Mouse (Mus musculus): ENCODE results near the gene Lrrc32. TPM values are rescaled to one million over a fixed set of nuclear protein-coding genes. Genes with fewer than 3 reads are reported as not detected.

The Lrrc32 gene
- polyA plus RNA-seq, 1 experiment, result 1.0 TPM

DNA sequence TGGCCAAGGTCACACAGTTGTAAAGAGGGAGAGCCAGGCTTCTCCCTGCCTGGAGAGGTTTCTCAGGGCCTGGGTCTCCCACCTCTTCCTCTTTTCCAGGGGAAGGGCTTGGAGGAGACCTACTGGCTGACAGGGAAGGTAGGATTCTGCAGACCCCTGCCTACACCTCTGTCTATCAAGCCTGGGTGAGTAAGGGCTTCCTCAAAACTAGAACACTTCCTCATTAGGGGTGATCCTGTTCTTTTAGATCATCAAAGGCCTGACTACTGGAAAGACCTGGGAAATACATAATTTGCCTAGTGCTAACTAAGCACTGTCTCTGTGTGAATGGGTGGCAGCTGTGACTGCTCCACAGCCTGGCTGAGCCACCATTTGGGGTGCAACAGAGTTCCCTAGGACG lies 14.5 kb upstream of the Lrrc32 start:
- Histone ChIP-seq H3K4me1 (ENCODE audit: control insufficient read depth, insufficient read depth, low read length) (peaks cover 5% of the 10 kb centered on the region; the same call in 1 of the 2 replicates), H3K4me3 (ENCODE audit: insufficient read depth, low read length) (no peak overlapping the region), H3K27ac (ENCODE audit: insufficient read depth, low read depth, low read length) (no peak overlapping the region)
- no peak for TF ChIP-seq CTCF (IDR thresholded peaks at IDR 0.05; ENCODE audit: low read depth, low read length)
- no peak for TF ChIP-seq POLR2A (IDR thresholded peaks at IDR 0.05; ENCODE audit: borderline replicate concordance, low read depth, low read length)

DNA sequence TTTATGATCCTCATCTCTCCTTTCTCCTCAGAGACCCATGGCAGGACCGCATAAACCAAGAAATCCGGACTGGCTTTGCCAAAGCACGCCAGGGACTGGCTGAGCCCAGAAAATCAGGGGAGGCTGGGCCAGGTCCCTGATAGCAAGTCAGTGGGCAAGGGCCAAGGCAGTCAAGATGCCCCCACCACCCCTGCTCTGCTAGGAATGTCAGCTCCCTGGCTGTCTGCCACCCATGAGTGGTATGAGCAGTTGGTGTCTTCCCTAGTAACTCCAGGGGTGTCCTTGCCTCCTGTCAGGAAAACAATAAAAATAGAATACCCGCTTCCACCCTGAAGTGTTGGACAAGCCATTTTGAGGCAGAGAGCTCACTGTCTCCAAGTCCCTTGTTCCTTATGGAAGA lies 11.9 kb upstream of the Lrrc32 start:
- H3K27ac ChIP-seq (ENCODE audit: insufficient read depth, low read depth, low read length), result no peak overlapping the region
- no peak overlapping the region for H3K4me3 ChIP-seq (ENCODE audit: insufficient read depth, low read length)
- peaks cover 5% of the 10 kb centered on the region; the same call in 1 of the 2 replicates for H3K4me1 ChIP-seq (ENCODE audit: control insufficient read depth, insufficient read depth, low read length)
- TF ChIP-seq POLR2A (IDR thresholded peaks at IDR 0.05; ENCODE audit: borderline replicate concordance, low read depth, low read length) (no peak), CTCF (IDR thresholded peaks at IDR 0.05; ENCODE audit: low read depth, low read length) (no peak)

DNA sequence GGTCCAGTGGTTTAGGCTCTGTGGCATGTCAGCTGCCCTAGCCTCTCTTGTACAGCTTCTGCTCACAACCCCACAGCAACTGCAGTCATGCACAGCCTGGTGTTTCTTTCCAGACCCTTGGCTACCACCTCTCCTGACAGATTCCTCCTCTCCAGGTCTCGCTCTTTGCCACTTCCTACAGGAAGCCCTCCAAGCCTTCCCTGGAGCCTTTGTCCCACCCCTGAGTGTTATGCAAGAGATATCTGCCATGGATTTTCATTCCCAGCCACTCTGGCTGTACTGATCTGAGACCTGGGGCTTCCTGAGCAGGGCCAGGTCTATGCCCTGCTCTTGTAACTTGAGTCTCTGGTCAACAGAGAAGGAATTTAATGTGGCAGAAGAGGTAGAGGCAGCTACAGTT lies 8.6 kb upstream of the Lrrc32 start:
- TF ChIP-seq POLR2A (IDR thresholded peaks at IDR 0.05; ENCODE audit: borderline replicate concordance, low read depth, low read length), result no peak
- Histone ChIP-seq H3K4me3 (ENCODE audit: insufficient read depth, low read length) (no peak overlapping the region), H3K27ac (ENCODE audit: insufficient read depth, low read depth, low read length) (no peak overlapping the region), H3K4me1 (ENCODE audit: control insufficient read depth, insufficient read depth, low read length) (no peaks in the 10 kb centered on the region)

DNA sequence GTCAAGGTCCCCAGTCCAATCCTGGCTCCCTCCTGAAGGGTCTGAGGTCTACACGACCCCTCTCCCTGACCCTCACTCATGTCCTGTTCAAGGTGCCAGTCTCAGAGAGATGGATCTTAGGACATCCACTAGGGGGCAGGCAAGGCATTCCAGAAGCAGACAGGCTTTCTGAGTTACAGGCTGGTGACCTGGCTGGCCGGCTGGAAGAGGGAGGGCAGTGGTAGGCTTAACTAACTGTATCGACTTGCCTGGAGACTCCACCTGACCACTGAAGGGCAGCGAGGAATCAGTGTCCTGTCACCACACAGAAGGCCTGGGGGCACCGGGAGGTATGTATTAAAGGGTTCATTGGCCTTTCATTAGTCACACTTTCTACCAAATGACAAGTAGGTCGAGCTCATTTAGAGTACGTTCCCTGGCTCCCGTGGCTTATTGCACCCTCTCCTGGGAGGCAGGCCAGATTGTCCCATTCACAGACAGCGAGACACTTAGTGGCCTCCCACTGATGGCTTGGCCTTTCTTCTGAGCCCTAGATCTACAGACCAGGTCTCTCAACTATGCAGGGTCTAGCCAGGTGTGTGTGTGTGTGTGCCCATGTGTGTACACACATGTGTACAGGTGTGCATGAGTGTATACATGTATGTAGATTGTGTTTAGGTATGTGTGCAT lies 7.9 kb upstream of the Lrrc32 start:
- Histone ChIP-seq H3K4me3 (ENCODE audit: insufficient read depth, low read length) (no peak overlapping the region), H3K27ac (ENCODE audit: insufficient read depth, low read depth, low read length) (no peak overlapping the region), H3K4me1 (ENCODE audit: control insufficient read depth, insufficient read depth, low read length) (no peaks in the 10 kb centered on the region)
- no peak for TF ChIP-seq POLR2A (IDR thresholded peaks at IDR 0.05; ENCODE audit: borderline replicate concordance, low read depth, low read length)
- TF ChIP-seq CTCF (IDR thresholded peaks at IDR 0.05; ENCODE audit: low read depth, low read length), result peak; percentile 89

DNA sequence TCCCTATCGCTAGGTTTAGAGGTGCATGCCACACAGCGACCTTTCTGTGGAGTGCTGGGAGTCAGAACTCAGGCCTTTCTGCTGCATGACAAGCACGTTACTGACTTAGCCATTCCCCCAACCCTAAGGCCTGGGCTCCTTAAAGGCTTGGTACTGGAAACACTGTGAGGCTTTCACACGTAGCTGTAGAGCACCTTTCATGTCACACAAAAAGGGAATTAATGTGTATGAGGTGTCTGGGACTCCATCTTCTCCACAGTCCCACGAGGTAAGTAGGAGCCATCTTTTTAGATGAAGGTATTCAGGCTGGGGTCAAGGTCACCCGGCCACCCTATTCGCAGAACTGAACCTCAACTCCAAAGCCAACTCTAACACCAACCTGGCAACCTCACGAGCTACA lies 7.2 kb upstream of the Lrrc32 start:
- no peak for TF ChIP-seq POLR2A (IDR thresholded peaks at IDR 0.05; ENCODE audit: borderline replicate concordance, low read depth, low read length)
- no peak for TF ChIP-seq CTCF (IDR thresholded peaks at IDR 0.05; ENCODE audit: low read depth, low read length)
- no peak overlapping the region for H3K4me3 ChIP-seq (ENCODE audit: insufficient read depth, low read length)

DNA sequence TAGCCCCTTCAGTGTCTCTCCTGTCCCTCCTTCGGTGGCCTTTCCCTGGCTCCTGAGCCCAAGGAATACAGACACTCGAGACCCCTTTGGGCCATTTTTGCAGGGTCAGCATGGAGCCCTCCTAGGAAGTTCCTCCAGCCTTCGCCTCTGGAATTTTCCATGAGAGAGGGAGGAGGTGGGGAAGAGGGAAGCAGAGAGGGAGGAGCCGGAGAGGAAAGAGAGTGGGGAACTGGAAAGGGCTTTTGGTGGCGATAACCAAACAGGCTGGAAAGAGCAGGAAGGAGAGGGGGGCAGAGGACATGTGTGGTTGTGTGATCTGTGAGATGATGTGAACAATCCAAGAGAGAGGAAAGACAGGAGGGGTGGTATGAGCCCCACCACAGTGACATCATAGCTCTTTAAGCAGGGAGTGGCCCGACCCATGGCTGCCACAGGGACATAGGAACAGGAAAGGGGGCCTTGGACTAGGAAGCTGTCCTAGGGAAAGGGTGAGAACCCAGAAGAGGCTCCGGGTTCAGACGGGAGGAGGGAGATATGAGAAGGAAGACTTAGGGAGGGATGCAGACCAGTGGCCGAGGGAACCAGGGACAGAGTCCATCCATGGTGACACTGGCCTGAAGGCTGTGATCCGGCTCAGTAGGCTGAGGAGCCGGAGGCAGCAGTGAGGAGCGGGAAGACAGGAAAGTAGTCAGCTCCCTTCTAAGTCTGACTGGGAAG lies 6.4 kb upstream of the Lrrc32 start:
- H3K4me1 ChIP-seq (ENCODE audit: control insufficient read depth, insufficient read depth, low read length), result no peaks in the 10 kb centered on the region
- H3K27ac ChIP-seq (ENCODE audit: insufficient read depth, low read depth, low read length), result no peak overlapping the region
- no peak for TF ChIP-seq POLR2A (IDR thresholded peaks at IDR 0.05; ENCODE audit: borderline replicate concordance, low read depth, low read length)
- no peak for TF ChIP-seq CTCF (IDR thresholded peaks at IDR 0.05; ENCODE audit: low read depth, low read length)
- H3K4me3 ChIP-seq (ENCODE audit: insufficient read depth, low read length), result no peak overlapping the region

More for the DNA sequence above, 7.2 kb upstream of the Lrrc32 start:
- Histone ChIP-seq H3K27ac (ENCODE audit: insufficient read depth, low read depth, low read length) (no peak overlapping the region), H3K4me1 (ENCODE audit: control insufficient read depth, insufficient read depth, low read length) (no peaks in the 10 kb centered on the region)

DNA sequence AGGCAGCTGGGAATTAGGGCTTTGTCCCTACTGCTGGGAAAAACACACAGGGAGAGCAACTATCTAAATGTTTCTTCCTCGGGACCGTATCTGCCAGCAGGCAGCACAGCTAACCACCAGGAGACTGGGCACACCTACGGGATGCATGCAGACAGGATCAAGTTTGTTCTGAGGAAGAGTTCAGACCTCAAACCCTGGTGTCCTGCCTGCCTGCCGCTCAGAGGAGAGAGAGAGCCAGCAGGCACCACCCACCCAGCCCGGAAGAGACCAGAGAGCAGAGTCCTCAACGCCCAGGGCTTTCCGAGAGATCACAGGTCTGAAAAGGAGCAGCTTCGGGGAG lies 5.8 kb upstream of the Lrrc32 start:
- Histone ChIP-seq H3K4me3 (ENCODE audit: insufficient read depth, low read length) (no peak overlapping the region), H3K27ac (ENCODE audit: insufficient read depth, low read depth, low read length) (no peak overlapping the region), H3K4me1 (ENCODE audit: control insufficient read depth, insufficient read depth, low read length) (no peaks in the 10 kb centered on the region)
- TF ChIP-seq CTCF (IDR thresholded peaks at IDR 0.05; ENCODE audit: low read depth, low read length) (no peak), POLR2A (IDR thresholded peaks at IDR 0.05; ENCODE audit: borderline replicate concordance, low read depth, low read length) (no peak)

DNA sequence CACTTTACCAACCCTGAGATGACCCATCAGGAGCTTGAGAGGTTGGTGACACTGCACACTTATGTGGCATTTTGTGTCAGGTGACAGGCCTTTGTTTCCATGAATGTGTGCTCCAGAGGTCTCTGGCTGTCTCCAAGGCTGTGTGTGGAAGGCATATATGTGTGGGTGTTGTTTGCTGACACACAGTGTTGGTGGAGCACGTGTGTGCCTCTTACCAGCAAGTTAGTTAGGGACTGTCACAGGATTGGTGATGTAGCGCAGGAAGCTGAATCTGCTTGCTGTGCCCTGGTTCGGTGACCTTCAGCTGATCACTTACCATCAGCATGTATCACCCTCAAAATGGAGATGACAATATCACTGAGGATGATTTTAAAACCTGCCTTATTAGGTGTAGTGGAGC lies 4.2 kb upstream of the Lrrc32 start:
- Histone ChIP-seq H3K4me1 (ENCODE audit: control insufficient read depth, insufficient read depth, low read length) (no peaks in the 10 kb centered on the region), H3K4me3 (ENCODE audit: insufficient read depth, low read length) (no peak overlapping the region)

DNA sequence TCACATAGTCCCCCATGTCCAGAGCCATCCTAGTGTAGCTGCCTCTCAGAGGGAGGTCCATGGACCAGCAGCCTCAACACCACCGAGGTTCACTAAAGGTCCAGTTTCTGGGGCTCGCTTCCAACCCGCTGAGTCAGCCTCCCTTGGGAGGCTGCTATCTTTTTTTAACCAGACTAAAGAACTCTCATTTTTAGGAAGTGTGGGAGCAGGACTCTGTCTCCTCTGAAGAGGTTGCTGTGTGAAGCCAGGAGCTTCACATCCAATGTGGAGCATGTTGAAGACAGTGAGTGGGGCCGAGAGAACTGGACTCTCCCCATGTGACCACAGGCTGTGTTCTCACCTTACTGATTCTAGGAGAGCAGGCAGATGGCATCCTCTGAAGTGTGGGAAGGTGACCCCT lies 3.6 kb upstream of the Lrrc32 start:
- no peak overlapping the region for H3K4me3 ChIP-seq (ENCODE audit: insufficient read depth, low read length)
- TF ChIP-seq POLR2A (IDR thresholded peaks at IDR 0.05; ENCODE audit: borderline replicate concordance, low read depth, low read length), result no peak
- TF ChIP-seq CTCF (IDR thresholded peaks at IDR 0.05; ENCODE audit: low read depth, low read length), result no peak
- H3K27ac ChIP-seq (ENCODE audit: insufficient read depth, low read depth, low read length), result no peak overlapping the region
- no peaks in the 10 kb centered on the region for H3K4me1 ChIP-seq (ENCODE audit: control insufficient read depth, insufficient read depth, low read length)

More for the DNA sequence above, 4.2 kb upstream of the Lrrc32 start:
- TF ChIP-seq POLR2A (IDR thresholded peaks at IDR 0.05; ENCODE audit: borderline replicate concordance, low read depth, low read length), result no peak
- TF ChIP-seq CTCF (IDR thresholded peaks at IDR 0.05; ENCODE audit: low read depth, low read length), result no peak
- H3K27ac ChIP-seq (ENCODE audit: insufficient read depth, low read depth, low read length), result no peak overlapping the region

DNA sequence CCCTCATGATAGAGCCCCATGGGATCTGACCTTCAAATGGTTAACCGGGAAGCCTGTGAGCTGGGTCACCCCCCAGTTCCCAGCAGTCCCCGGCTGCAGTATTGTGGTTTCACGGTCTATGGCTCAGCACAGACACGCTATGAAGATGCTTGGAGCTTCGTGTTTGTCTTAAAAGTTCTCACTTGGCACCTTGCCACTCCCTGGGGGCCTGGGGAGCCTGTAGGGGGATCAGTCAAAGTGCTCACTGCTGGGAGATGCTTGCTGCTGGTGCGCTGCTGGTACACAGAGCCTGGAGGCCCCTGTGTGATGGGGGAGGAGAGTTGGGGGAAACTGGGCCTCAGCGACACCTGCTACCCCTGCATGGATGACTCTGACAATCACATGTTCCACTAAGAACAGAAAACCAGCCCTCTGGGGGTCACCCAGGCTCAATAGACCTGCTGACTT lies 2.6 kb upstream of the Lrrc32 start:
- Histone ChIP-seq H3K27ac (ENCODE audit: insufficient read depth, low read depth, low read length) (no peak overlapping the region), H3K4me3 (ENCODE audit: insufficient read depth, low read length) (no peak overlapping the region)

More for the DNA sequence above, 2.6 kb upstream of the Lrrc32 start:
- no peaks in the 10 kb centered on the region for H3K4me1 ChIP-seq (ENCODE audit: control insufficient read depth, insufficient read depth, low read length)
- TF ChIP-seq POLR2A (IDR thresholded peaks at IDR 0.05; ENCODE audit: borderline replicate concordance, low read depth, low read length) (no peak), CTCF (IDR thresholded peaks at IDR 0.05; ENCODE audit: low read depth, low read length) (no peak)

Measured in bone marrow macrophage, adult 2 months (primary cell).